Mouse (Mus musculus) heart, postnatal 10 days (tissue): Measurements from ENCODE around the gene Catsper2. TPM values are rescaled to one million over a fixed set of nuclear protein-coding genes. Genes with fewer than 3 reads are reported as not detected.

Source experiments
- DNase-seq, 2 experiments: peaks; one replicate each; pipeline ENCODE4 v3.0.0; 2021
- intact Hi-C: fragments of 180-260 bp; cut with DNase I; formaldehyde crosslinking; loops from one replicate; pipeline ENCODE4 v1.15.1; 2025
- total RNA-seq, 2 experiments: library from RNA; stranded (reverse); gene quantifications; 2 replicates each; pipeline ENCODE4 v1.2.3; 2021

Gene Catsper2
- 1 to 10 TPM; 2.2 to 3.2 TPM for total RNA-seq

- intact Hi-C loops: no loop called here
- DNase-seq: peak; percentile 97 to 98
These were observed at the start of gene Catsper2, which contains the start of gene Pdia3 for GRCm38 (mm10) chr2:121413387-121414042. TSS of gene Catsper2 (minus strand) at chr2:121413792. TSS of gene Pdia3 (plus strand) at chr2:121413775.

- intact Hi-C loops: no loop called here
- no peak for DNase-seq
These were observed 46.5 kb upstream of the Catsper2 start for GRCm38 (mm10) chr2:121460071-121460470.

GRCm38 (mm10) chr2:121456692-121457642 is 43.4 kb upstream of the Catsper2 start, which contains the start of gene Serinc4:
TSS of gene Serinc4 (minus strand) at chr2:121456781.
- DNase-seq: peak; percentile 88 to 90
- intact Hi-C loops: no loop called here

- DNase-seq: no peak
- intact Hi-C loops: no loop called here
These were observed 41.9 kb upstream of the Catsper2 start for GRCm38 (mm10) chr2:121455534-121455933.

GRCm38 (mm10) chr2:121453917-121454316 is 40.3 kb upstream of the Catsper2 start:
- intact Hi-C loops: no loop called here
- no peak for DNase-seq

GRCm38 (mm10) chr2:121452990-121453389 is 39.4 kb upstream of the Catsper2 start, which contains the start of gene Hypk:
TSS of gene Hypk (plus strand) at chr2:121453290.
- intact Hi-C loops: no loop called here
- no peak for DNase-seq

GRCm38 (mm10) chr2:121452361-121452760 is 38.8 kb upstream of the Catsper2 start:
- no peak for DNase-seq
- intact Hi-C loops: no loop called here

- DNase-seq: peak in 1 of 2 experiments; percentile 36
- intact Hi-C loops: no loop called here
These were observed 36.5 kb upstream of the Catsper2 start for GRCm38 (mm10) chr2:121450093-121450492.

GRCm38 (mm10) chr2:121449545-121450011 is 36.0 kb upstream of the Catsper2 start:
- no peak for DNase-seq
- intact Hi-C loops: no loop called here

GRCm38 (mm10) chr2:121448739-121449535 is 35.3 kb upstream of the Catsper2 start, which contains the start of gene Serf2:
TSS of gene Serf2 (plus strand) at chr2:121449195.
- intact Hi-C loops: no loop called here
- peak; percentile 100 for DNase-seq

GRCm38 (mm10) chr2:121448136-121448535 is 34.5 kb upstream of the Catsper2 start:
- peak; percentile 64 to 66 for DNase-seq

GRCm38 (mm10) chr2:121447006-121447405 is 33.4 kb upstream of the Catsper2 start:
- intact Hi-C loops: no loop called here
- DNase-seq: no peak

More at GRCm38 (mm10) chr2:121448136-121448535, 34.5 kb upstream of the Catsper2 start:
- intact Hi-C loops: no loop called here

- no peak for DNase-seq
- intact Hi-C loops: no loop called here
These were observed 32.9 kb upstream of the Catsper2 start for GRCm38 (mm10) chr2:121446506-121446905.

GRCm38 (mm10) chr2:121445117-121445516 is 31.5 kb upstream of the Catsper2 start:
- intact Hi-C loops: no loop called here
- no peak for DNase-seq

- DNase-seq: no peak
- intact Hi-C loops: no loop called here
These were observed 30.6 kb upstream of the Catsper2 start, which contains the start of gene Ell3 for GRCm38 (mm10) chr2:121444178-121444577. TSS of gene Ell3 (minus strand) at chr2:121444278.

- intact Hi-C loops: no loop called here
- no peak for DNase-seq
These were observed 29.4 kb upstream of the Catsper2 start for GRCm38 (mm10) chr2:121443068-121443349.

GRCm38 (mm10) chr2:121442259-121443067 is 28.9 kb upstream of the Catsper2 start:
- peak; percentile 63 to 72 for DNase-seq
- intact Hi-C loops: no loop called here

- intact Hi-C loops: no loop called here
- no peak for DNase-seq
These were observed 28.2 kb upstream of the Catsper2 start for GRCm38 (mm10) chr2:121441800-121442199.

- intact Hi-C loops: no loop called here
- no peak for DNase-seq
These were observed 27.4 kb upstream of the Catsper2 start for GRCm38 (mm10) chr2:121440834-121441605.
